Mouse (Mus musculus): Measurements from ENCODE around the gene Mef2c. TPM values are rescaled to one million over a fixed set of nuclear protein-coding genes. Genes with fewer than 3 reads are reported as not detected.

Mef2c gene
- polyA plus RNA-seq, 1 experiment from 2014 or later, result 53.3 TPM

GRCm38 (mm10) chr13:83546876-83547275 is 43.0 kb downstream of the Mef2c start:
- no peak for ATAC-seq (ENCODE audit: insufficient number of reproducible peaks, insufficient read depth, low FRiP score, low read depth)
- Histone ChIP-seq H3K36me3 (ENCODE audit: control insufficient read depth, insufficient read depth, low read length) (no peaks in the 10 kb centered on the region), H3K4me3 (ENCODE audit: low read depth, low read length) (no peak overlapping the region), H3K4me2 (replicated peaks; ENCODE audit: low read depth, low read length) (no peak overlapping the region), H3K27me3 (ENCODE audit: control insufficient read depth, insufficient read depth, low read length) (no peaks in the 10 kb centered on the region), H3K9ac (replicated peaks; ENCODE audit: low read depth, low read length) (no peak overlapping the region), H3K9me3 (ENCODE audit: control insufficient read depth, low read depth, low read length) (no peaks in the 10 kb centered on the region), H3K27ac (ENCODE audit: low read length) (no peak overlapping the region), H3K4me1 (ENCODE audit: control insufficient read depth, insufficient read depth, low read length) (no peaks in the 10 kb centered on the region)
- WGBS, result 96% methylated on average over 5 of the region's 5 CpGs

GRCm38 (mm10) chr13:83551259-83551658 is 47.4 kb downstream of the Mef2c start:
- Histone ChIP-seq H3K4me1 (ENCODE audit: control insufficient read depth, insufficient read depth, low read length) (no peaks in the 10 kb centered on the region), H3K9ac (replicated peaks; ENCODE audit: low read depth, low read length) (no peak overlapping the region), H3K27me3 (ENCODE audit: control insufficient read depth, insufficient read depth, low read length) (no peaks in the 10 kb centered on the region), H3K36me3 (ENCODE audit: control insufficient read depth, insufficient read depth, low read length) (no peaks in the 10 kb centered on the region), H3K4me2 (replicated peaks; ENCODE audit: low read depth, low read length) (no peak overlapping the region), H3K27ac (ENCODE audit: low read length) (no peak overlapping the region), H3K4me3 (ENCODE audit: low read depth, low read length) (no peak overlapping the region), H3K9me3 (ENCODE audit: control insufficient read depth, low read depth, low read length) (no peaks in the 10 kb centered on the region)
- ATAC-seq (ENCODE audit: insufficient number of reproducible peaks, insufficient read depth, low FRiP score, low read depth), result no peak

- ATAC-seq (ENCODE audit: insufficient number of reproducible peaks, insufficient read depth, low FRiP score, low read depth), result no peak
- Histone ChIP-seq H3K9me3 (ENCODE audit: control insufficient read depth, low read depth, low read length) (no peaks in the 10 kb centered on the region), H3K4me2 (replicated peaks; ENCODE audit: low read depth, low read length) (no peak overlapping the region), H3K4me3 (ENCODE audit: low read depth, low read length) (no peak overlapping the region), H3K27ac (ENCODE audit: low read length) (no peak overlapping the region), H3K9ac (replicated peaks; ENCODE audit: low read depth, low read length) (no peak overlapping the region), H3K4me1 (ENCODE audit: control insufficient read depth, insufficient read depth, low read length) (no peaks in the 10 kb centered on the region), H3K27me3 (ENCODE audit: control insufficient read depth, insufficient read depth, low read length) (no peaks in the 10 kb centered on the region), H3K36me3 (ENCODE audit: control insufficient read depth, insufficient read depth, low read length) (no peaks in the 10 kb centered on the region)
- 45% methylated on average over 1 of the region's 1 CpGs for WGBS
These were observed 48.2 kb downstream of the Mef2c start for GRCm38 (mm10) chr13:83552051-83552450.

DNA sequence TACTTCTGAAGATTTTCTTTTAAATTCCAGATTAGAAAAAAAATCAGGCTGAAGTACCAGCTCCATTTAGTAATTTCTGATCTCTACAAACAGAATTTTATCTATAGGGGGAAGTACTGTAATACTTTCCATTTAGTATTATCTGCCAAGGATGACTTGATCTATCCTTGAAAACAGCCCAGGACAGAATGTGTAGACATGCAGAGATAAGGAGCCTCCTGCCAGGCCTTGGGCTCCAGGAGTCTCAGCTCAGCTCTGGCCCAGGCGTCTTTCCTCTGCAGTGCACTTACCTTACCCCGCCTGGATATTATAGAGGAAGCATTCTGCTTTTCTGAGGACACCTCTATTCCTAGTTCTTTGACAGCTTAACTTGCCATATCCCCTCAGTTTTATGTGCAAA is 59.4 kb downstream of the Mef2c start:
- WGBS, result 83% methylated on average over 2 of the region's 2 CpGs

DNA sequence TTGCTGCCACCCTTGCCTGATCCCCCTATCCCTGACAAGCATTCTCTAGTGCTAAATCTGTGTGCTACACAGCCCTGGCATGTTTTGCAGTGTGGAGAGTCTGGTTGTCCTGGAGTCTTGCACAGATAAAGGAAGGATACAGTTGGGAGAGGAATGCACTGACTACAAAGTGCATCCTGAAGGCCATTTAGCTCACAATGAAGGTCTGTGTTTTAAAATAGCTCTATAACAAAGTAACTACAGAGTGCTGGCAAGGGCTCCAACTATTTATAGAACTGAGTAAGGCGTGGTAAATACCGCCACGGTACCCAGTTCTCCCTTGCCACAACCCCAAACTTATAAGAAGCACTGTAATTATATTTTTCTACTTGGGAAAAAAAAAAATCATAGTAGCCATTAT is 61.9 kb downstream of the Mef2c start:
- H3K27ac ChIP-seq (ENCODE audit: low read length), result peak overlapping the region; percentile 1; the same call in 1 of the 2 replicates
- no peak overlapping the region for H3K4me2 ChIP-seq (replicated peaks; ENCODE audit: low read depth, low read length)
- ATAC-seq (ENCODE audit: insufficient number of reproducible peaks, insufficient read depth, low FRiP score, low read depth), result peak; percentile 65; the same call in 1 of the 2 replicates

More for the DNA sequence above, 59.4 kb downstream of the Mef2c start:
- Histone ChIP-seq H3K4me2 (replicated peaks; ENCODE audit: low read depth, low read length) (no peak overlapping the region), H3K27ac (ENCODE audit: low read length) (no peak overlapping the region), H3K9ac (replicated peaks; ENCODE audit: low read depth, low read length) (no peak overlapping the region), H3K9me3 (ENCODE audit: control insufficient read depth, low read depth, low read length) (no peaks in the 10 kb centered on the region), H3K36me3 (ENCODE audit: control insufficient read depth, insufficient read depth, low read length) (no peaks in the 10 kb centered on the region), H3K27me3 (ENCODE audit: control insufficient read depth, insufficient read depth, low read length) (no peaks in the 10 kb centered on the region), H3K4me1 (ENCODE audit: control insufficient read depth, insufficient read depth, low read length) (peaks cover 3% of the 10 kb centered on the region; the same call in 1 of the 2 replicates), H3K4me3 (ENCODE audit: low read depth, low read length) (no peak overlapping the region)
- ATAC-seq (ENCODE audit: insufficient number of reproducible peaks, insufficient read depth, low FRiP score, low read depth), result no peak

GRCm38 (mm10) chr13:83566180-83566579 is 62.3 kb downstream of the Mef2c start:
- no peak overlapping the region for H3K4me2 ChIP-seq (replicated peaks; ENCODE audit: low read depth, low read length)
- no peak for ATAC-seq (ENCODE audit: insufficient number of reproducible peaks, insufficient read depth, low FRiP score, low read depth)
- no peak overlapping the region for H3K27ac ChIP-seq (ENCODE audit: low read length)
- 30% methylated on average over 4 of the region's 4 CpGs for WGBS
- H3K36me3 ChIP-seq (ENCODE audit: control insufficient read depth, insufficient read depth, low read length), result no peaks in the 10 kb centered on the region
- H3K4me3 ChIP-seq (ENCODE audit: low read depth, low read length), result no peak overlapping the region
- no peak overlapping the region for H3K9ac ChIP-seq (replicated peaks; ENCODE audit: low read depth, low read length)
- peaks cover 3% of the 10 kb centered on the region; the same call in 1 of the 2 replicates for H3K4me1 ChIP-seq (ENCODE audit: control insufficient read depth, insufficient read depth, low read length)
- H3K9me3 ChIP-seq (ENCODE audit: control insufficient read depth, low read depth, low read length), result no peaks in the 10 kb centered on the region
- no peaks in the 10 kb centered on the region for H3K27me3 ChIP-seq (ENCODE audit: control insufficient read depth, insufficient read depth, low read length)

More for the DNA sequence above, 61.9 kb downstream of the Mef2c start:
- Histone ChIP-seq H3K27me3 (ENCODE audit: control insufficient read depth, insufficient read depth, low read length) (no peaks in the 10 kb centered on the region), H3K9me3 (ENCODE audit: control insufficient read depth, low read depth, low read length) (no peaks in the 10 kb centered on the region), H3K4me3 (ENCODE audit: low read depth, low read length) (no peak overlapping the region), H3K9ac (replicated peaks; ENCODE audit: low read depth, low read length) (no peak overlapping the region), H3K4me1 (ENCODE audit: control insufficient read depth, insufficient read depth, low read length) (peaks cover 3% of the 10 kb centered on the region; the same call in 1 of the 2 replicates), H3K36me3 (ENCODE audit: control insufficient read depth, insufficient read depth, low read length) (no peaks in the 10 kb centered on the region)
- 57% methylated on average over 3 of the region's 3 CpGs for WGBS

- no peak for ATAC-seq (ENCODE audit: insufficient number of reproducible peaks, insufficient read depth, low FRiP score, low read depth)
- peaks cover 3% of the 10 kb centered on the region; the same call in 1 of the 2 replicates for H3K4me1 ChIP-seq (ENCODE audit: control insufficient read depth, insufficient read depth, low read length)
- no peaks in the 10 kb centered on the region for H3K36me3 ChIP-seq (ENCODE audit: control insufficient read depth, insufficient read depth, low read length)
- H3K9me3 ChIP-seq (ENCODE audit: control insufficient read depth, low read depth, low read length), result no peaks in the 10 kb centered on the region
- H3K27ac ChIP-seq (ENCODE audit: low read length), result no peak overlapping the region
- H3K4me3 ChIP-seq (ENCODE audit: low read depth, low read length), result no peak overlapping the region
- H3K27me3 ChIP-seq (ENCODE audit: control insufficient read depth, insufficient read depth, low read length), result no peaks in the 10 kb centered on the region
- WGBS, result 49% methylated on average over 8 of the region's 8 CpGs
- H3K4me2 ChIP-seq (replicated peaks; ENCODE audit: low read depth, low read length), result no peak overlapping the region
- H3K9ac ChIP-seq (replicated peaks; ENCODE audit: low read depth, low read length), result no peak overlapping the region
These were observed 63.1 kb downstream of the Mef2c start for GRCm38 (mm10) chr13:83566834-83567534.

GRCm38 (mm10) chr13:83567681-83568080 is 63.8 kb downstream of the Mef2c start:
- peaks cover 6% of the 10 kb centered on the region; the same call in 1 of the 2 replicates for H3K4me1 ChIP-seq (ENCODE audit: control insufficient read depth, insufficient read depth, low read length)
- ATAC-seq (ENCODE audit: insufficient number of reproducible peaks, insufficient read depth, low FRiP score, low read depth), result no peak
- no peak overlapping the region for H3K27ac ChIP-seq (ENCODE audit: low read length)
- no peaks in the 10 kb centered on the region for H3K36me3 ChIP-seq (ENCODE audit: control insufficient read depth, insufficient read depth, low read length)
- H3K9ac ChIP-seq (replicated peaks; ENCODE audit: low read depth, low read length), result no peak overlapping the region
- WGBS, result 61% methylated on average over 3 of the region's 3 CpGs
- no peak overlapping the region for H3K4me2 ChIP-seq (replicated peaks; ENCODE audit: low read depth, low read length)
- no peak overlapping the region for H3K4me3 ChIP-seq (ENCODE audit: low read depth, low read length)
- no peaks in the 10 kb centered on the region for H3K9me3 ChIP-seq (ENCODE audit: control insufficient read depth, low read depth, low read length)
- H3K27me3 ChIP-seq (ENCODE audit: control insufficient read depth, insufficient read depth, low read length), result no peaks in the 10 kb centered on the region

Data from stomach, embryonic 14.5 days (tissue).